Mouse (Mus musculus): ENCODE results near the gene Atp10a. TPM values are rescaled to one million over a fixed set of nuclear protein-coding genes. Genes with fewer than 3 reads are reported as not detected.

Atp10a gene
- polyA plus RNA-seq, 2 experiments = 3.0 to 6.6 TPM

DNA sequence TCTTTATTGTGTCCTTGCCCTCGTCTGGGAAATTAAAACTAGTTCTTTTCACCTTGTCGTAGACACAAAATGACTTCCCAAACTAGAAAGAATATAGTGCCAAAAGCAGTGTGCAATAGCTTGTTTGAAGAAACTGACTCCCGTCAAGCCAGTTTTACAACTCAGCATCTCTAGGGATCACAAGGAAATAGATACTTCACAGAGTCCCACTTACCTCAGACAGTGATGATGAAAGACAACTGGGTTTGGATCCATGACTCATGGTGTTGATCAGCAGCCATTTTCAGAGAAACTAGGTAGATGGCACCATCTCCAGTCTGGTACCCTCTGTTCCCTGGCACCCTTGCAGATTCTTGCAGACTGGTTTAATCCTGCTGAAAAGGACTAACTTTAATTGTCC lies 53.3 kb downstream of the Atp10a start:
- Histone ChIP-seq H3K4me1 (ENCODE audit: control insufficient read depth, insufficient read depth, low read length) (no peaks in the 10 kb centered on the region), H3K9me3 (ENCODE audit: control insufficient read depth, low read length) (no peaks in the 10 kb centered on the region), H3K27me3 (ENCODE audit: control insufficient read depth, insufficient read depth, low read length) (no peaks in the 10 kb centered on the region), H3K4me3 (replicated peaks; ENCODE audit: low read length) (no peak overlapping the region), H3K36me3 (ENCODE audit: control insufficient read depth, insufficient read depth, low read length) (no peaks in the 10 kb centered on the region), H3K9ac (ENCODE audit: low read depth, low read length, severe bottlenecking) (no peak overlapping the region), H3K27ac (replicated peaks; ENCODE audit: low read depth, low read length) (no peak overlapping the region), H3K4me2 (replicated peaks; ENCODE audit: low read depth, low read length, severe bottlenecking) (no peak overlapping the region)
- TF ChIP-seq POLR2A (IDR thresholded peaks at IDR 0.05; ENCODE audit: borderline replicate concordance, extremely low read depth, insufficient read depth, insufficient read length) = no peak
- 73% methylated on average over 3 of the region's 3 CpGs for WGBS
- no peak for ATAC-seq (ENCODE audit: low FRiP score, low read depth)
- no peak for DNase-seq (ENCODE audit: low spot score)

DNA sequence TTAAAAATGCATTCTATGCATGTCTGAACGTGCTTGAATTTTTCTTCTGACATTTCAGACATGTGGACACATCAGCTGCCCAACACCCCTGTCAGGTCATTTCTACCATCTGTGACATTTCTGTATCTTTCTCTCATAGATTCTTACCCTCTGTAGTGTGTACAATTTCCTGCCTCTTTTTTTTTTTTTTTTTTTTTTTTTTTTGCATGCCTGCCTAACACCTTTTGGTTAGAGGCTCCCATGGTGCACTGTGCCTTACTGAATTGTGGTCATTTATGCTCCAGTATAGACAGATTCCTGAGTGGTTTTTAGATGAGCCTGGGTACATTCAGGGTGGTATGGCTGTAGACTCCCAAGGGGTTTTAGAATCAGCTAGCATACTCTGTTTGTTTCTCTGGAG lies 54.3 kb downstream of the Atp10a start:
- DNase-seq (ENCODE audit: low spot score) (no peak), ATAC-seq (ENCODE audit: low FRiP score, low read depth) (no peak)
- H3K4me3 ChIP-seq (replicated peaks; ENCODE audit: low read length) = no peak overlapping the region
- H3K9me3 ChIP-seq (ENCODE audit: control insufficient read depth, low read length) = no peaks in the 10 kb centered on the region
- no peak overlapping the region for H3K27ac ChIP-seq (replicated peaks; ENCODE audit: low read depth, low read length)
- H3K36me3 ChIP-seq (ENCODE audit: control insufficient read depth, insufficient read depth, low read length) = no peaks in the 10 kb centered on the region
- no peak overlapping the region for H3K4me2 ChIP-seq (replicated peaks; ENCODE audit: low read depth, low read length, severe bottlenecking)
- no peaks in the 10 kb centered on the region for H3K27me3 ChIP-seq (ENCODE audit: control insufficient read depth, insufficient read depth, low read length)
- 81% methylated on average over 1 of the region's 1 CpGs for WGBS
- no peak overlapping the region for H3K9ac ChIP-seq (ENCODE audit: low read depth, low read length, severe bottlenecking)
- no peak for TF ChIP-seq POLR2A (IDR thresholded peaks at IDR 0.05; ENCODE audit: borderline replicate concordance, extremely low read depth, insufficient read depth, insufficient read length)
- H3K4me1 ChIP-seq (ENCODE audit: control insufficient read depth, insufficient read depth, low read length) = no peaks in the 10 kb centered on the region

- no peak overlapping the region for H3K27ac ChIP-seq (replicated peaks; ENCODE audit: low read depth, low read length)
- no peaks in the 10 kb centered on the region for H3K36me3 ChIP-seq (ENCODE audit: control insufficient read depth, insufficient read depth, low read length)
- no peak overlapping the region for H3K4me2 ChIP-seq (replicated peaks; ENCODE audit: low read depth, low read length, severe bottlenecking)
- 87% methylated on average over 7 of the region's 7 CpGs for WGBS
- H3K4me3 ChIP-seq (replicated peaks; ENCODE audit: low read length) = no peak overlapping the region
- no peak for TF ChIP-seq POLR2A (IDR thresholded peaks at IDR 0.05; ENCODE audit: borderline replicate concordance, extremely low read depth, insufficient read depth, insufficient read length)
- no peaks in the 10 kb centered on the region for H3K9me3 ChIP-seq (ENCODE audit: control insufficient read depth, low read length)
- DNase-seq (ENCODE audit: low spot score) (no peak), ATAC-seq (ENCODE audit: low FRiP score, low read depth) (no peak)
- H3K4me1 ChIP-seq (ENCODE audit: control insufficient read depth, insufficient read depth, low read length) = 0 out of 2 replicates have a peak, but pooled peaks cover 6% of the 10 kb centered on the region
- no peak overlapping the region for H3K9ac ChIP-seq (ENCODE audit: low read depth, low read length, severe bottlenecking)
- H3K27me3 ChIP-seq (ENCODE audit: control insufficient read depth, insufficient read depth, low read length) = no peaks in the 10 kb centered on the region
These were observed 55.8 kb downstream of the Atp10a start for GRCm38 (mm10) chr7:58711811-58712210.

DNA sequence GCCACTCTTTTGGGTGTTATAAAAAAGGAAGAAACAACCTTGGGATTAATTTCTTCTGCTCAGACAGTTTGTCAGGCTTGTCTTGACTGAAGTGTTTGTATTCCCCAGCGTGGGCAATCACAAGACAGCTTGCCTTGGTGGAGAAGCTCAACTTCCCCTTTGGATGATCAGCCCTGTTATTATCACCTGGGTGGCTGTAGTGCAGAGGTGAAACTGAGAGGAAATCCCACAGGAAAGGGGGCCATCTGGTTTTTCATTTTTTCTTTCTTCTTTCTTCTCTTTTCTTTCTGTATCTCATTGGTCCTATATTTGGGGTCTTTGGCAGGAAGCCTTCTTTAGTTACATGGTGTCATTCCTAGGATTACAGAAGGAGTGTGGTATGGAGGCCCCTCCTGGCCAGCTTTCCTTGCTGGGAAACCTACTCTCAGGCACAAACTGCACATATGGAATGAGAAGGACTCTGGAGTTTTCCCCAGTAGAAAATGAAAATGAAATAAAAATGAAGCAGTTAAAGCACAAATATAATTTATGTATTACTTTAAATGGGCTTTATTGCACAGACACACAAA lies 59.7 kb downstream of the Atp10a start:
- Histone ChIP-seq H3K4me2 (replicated peaks; ENCODE audit: low read depth, low read length, severe bottlenecking) (no peak overlapping the region), H3K27me3 (ENCODE audit: control insufficient read depth, insufficient read depth, low read length) (no peaks in the 10 kb centered on the region), H3K9ac (ENCODE audit: low read depth, low read length, severe bottlenecking) (no peak overlapping the region), H3K4me3 (replicated peaks; ENCODE audit: low read length) (no peak overlapping the region), H3K36me3 (ENCODE audit: control insufficient read depth, insufficient read depth, low read length) (no peaks in the 10 kb centered on the region), H3K27ac (replicated peaks; ENCODE audit: low read depth, low read length) (no peak overlapping the region), H3K4me1 (ENCODE audit: control insufficient read depth, insufficient read depth, low read length) (peaks cover 6% of the 10 kb centered on the region; the same call in 1 of the 2 replicates), H3K9me3 (ENCODE audit: control insufficient read depth, low read length) (no peaks in the 10 kb centered on the region)
- peak; percentile 70; the same call in 1 of the 2 replicates for ATAC-seq (ENCODE audit: low FRiP score, low read depth)
- no peak for TF ChIP-seq POLR2A (IDR thresholded peaks at IDR 0.05; ENCODE audit: borderline replicate concordance, extremely low read depth, insufficient read depth, insufficient read length)
- WGBS = 44% methylated on average over 1 of the region's 1 CpGs
- DNase-seq (ENCODE audit: low spot score) = peak; percentile 32

DNA sequence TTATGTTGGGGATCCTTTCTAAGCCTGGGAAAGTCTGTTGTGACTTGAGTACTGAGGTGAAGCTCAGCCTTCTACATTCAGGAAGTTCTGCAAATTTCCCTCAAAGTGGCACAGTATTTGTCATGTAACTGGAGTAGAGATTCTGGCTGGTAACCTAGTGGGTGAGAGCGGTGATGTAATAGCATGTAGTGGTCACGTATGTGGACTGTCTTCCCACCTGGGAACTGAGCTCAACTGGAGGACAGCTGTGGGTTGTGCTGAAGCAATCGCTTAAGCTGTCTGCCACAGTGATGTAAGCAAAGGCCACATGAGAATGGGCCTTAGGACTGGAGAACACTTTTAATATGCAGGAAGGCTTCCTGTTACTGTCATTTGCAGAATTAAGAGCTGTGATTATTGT lies 60.7 kb downstream of the Atp10a start:
- ATAC-seq (ENCODE audit: low FRiP score, low read depth) (no peak), DNase-seq (ENCODE audit: low spot score) (no peak)
- no peak for TF ChIP-seq POLR2A (IDR thresholded peaks at IDR 0.05; ENCODE audit: borderline replicate concordance, extremely low read depth, insufficient read depth, insufficient read length)
- H3K36me3 ChIP-seq (ENCODE audit: control insufficient read depth, insufficient read depth, low read length) = no peaks in the 10 kb centered on the region
- peaks cover 6% of the 10 kb centered on the region; the same call in 1 of the 2 replicates for H3K4me1 ChIP-seq (ENCODE audit: control insufficient read depth, insufficient read depth, low read length)
- no peak overlapping the region for H3K4me2 ChIP-seq (replicated peaks; ENCODE audit: low read depth, low read length, severe bottlenecking)
- no peak overlapping the region for H3K9ac ChIP-seq (ENCODE audit: low read depth, low read length, severe bottlenecking)
- H3K27ac ChIP-seq (replicated peaks; ENCODE audit: low read depth, low read length) = peak overlapping the region; percentile 48; the same call in 1 of the 2 replicates
- H3K4me3 ChIP-seq (replicated peaks; ENCODE audit: low read length) = no peak overlapping the region
- no peaks in the 10 kb centered on the region for H3K9me3 ChIP-seq (ENCODE audit: control insufficient read depth, low read length)
- WGBS = 80% methylated on average over 3 of the region's 3 CpGs
- H3K27me3 ChIP-seq (ENCODE audit: control insufficient read depth, insufficient read depth, low read length) = no peaks in the 10 kb centered on the region

Measured in limb, embryonic 14.5 days (tissue).